Mouse (Mus musculus) erythroblast, embryonic 14.5 days (primary cell): ENCODE results near the gene Rcn1. TPM values are rescaled to one million over a fixed set of nuclear protein-coding genes. Genes with fewer than 3 reads are reported as not detected.

Source experiments
- H3K27me3 ChIP-seq: 2 replicates; pipeline ENCODE4 v1.6.1; 2012; ENCODE audit warnings: inconsistent platforms; ENCODE audit not compliant: control insufficient read depth
- H3K36me3 ChIP-seq: 2 replicates; pipeline ENCODE4 v1.6.1; 2012; ENCODE audit warnings: mild to moderate bottlenecking, inconsistent platforms; ENCODE audit not compliant: control insufficient read depth
- H3K4me1 ChIP-seq: 2 replicates; pipeline ENCODE4 v1.6.1; 2012; ENCODE audit warnings: inconsistent platforms; ENCODE audit not compliant: control insufficient read depth
- H3K4me3 ChIP-seq: replicated peaks from 2 replicates; pipeline ENCODE3; 2012; ENCODE audit warnings: moderate library complexity, mild to moderate bottlenecking, inconsistent platforms
- H3K9me3 ChIP-seq: 2 replicates; pipeline ENCODE4 v1.6.1; 2012; ENCODE audit warnings: low read length, inconsistent platforms, mixed read lengths; ENCODE audit not compliant: control insufficient read depth
- GATA1 ChIP-seq: IDR thresholded peaks from 2 replicates; pipeline ENCODE4 v1.6.1; 2012; ENCODE audit warnings: low read length, inconsistent platforms, mixed read lengths
- TAL1 ChIP-seq: IDR thresholded peaks from 3 replicates; pipeline ENCODE4 v1.6.1; 2012; ENCODE audit warnings: low read length, inconsistent platforms, mixed read lengths
- polyA plus RNA-seq: library from polyadenylated mRNA; stranded (reverse); fragments of >175 nt; gene quantifications from 2 replicates; pipeline ENCODE4 v1.2.3, GENCODE M21; 2012

Gene Rcn1
- polyA plus RNA-seq, 1 experiment, result 0.12 TPM

DNA sequence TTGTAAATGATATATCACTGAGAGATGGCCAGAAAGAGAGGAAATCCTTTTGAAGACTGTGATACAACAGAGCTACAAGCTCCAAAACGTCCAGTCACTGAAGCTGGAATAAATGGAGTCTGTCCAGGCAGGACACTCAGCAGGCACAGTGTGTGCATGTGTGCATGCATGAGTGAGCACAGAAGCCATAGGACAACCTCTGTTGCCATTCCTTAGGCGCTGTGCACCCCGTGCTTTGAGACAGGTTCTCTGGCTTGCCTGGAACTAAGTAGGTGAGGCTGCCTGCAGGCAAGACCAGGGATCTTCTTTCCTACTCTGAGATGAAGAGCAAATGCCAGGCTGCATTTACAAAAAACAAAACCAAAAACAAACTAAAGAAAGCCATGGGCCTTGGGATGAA lies 14.1 kb downstream of the Rcn1 start:
- Histone ChIP-seq H3K4me3 (no peak overlapping the region), H3K36me3 (peaks cover 35% of the 10 kb centered on the region), H3K27me3 (no peaks in the 10 kb centered on the region), H3K9me3 (no peaks in the 10 kb centered on the region), H3K4me1 (peaks cover 8% of the 10 kb centered on the region)
- TF ChIP-seq GATA1 (no peak), TAL1 (no peak)

DNA sequence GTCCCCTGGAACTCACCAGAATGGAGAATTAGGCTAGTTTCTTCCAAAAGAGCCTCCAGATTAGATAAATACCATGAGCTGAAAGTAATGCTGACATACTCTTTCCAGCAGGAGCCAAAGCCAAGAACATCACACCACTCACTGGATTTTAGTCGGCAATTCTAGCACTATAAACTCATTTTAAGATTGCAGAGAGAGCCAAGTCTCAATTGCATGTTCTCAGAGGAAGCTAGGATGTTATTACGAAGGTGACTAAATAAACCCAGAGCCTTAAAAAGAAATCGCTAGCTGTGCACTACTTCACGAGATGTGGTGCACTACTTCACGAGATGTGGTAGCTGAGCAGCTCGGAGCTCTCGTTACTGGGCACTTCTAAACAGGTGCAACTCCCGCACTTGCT lies 16.1 kb downstream of the Rcn1 start:
- no peak for TF ChIP-seq GATA1
- TF ChIP-seq TAL1, result no peak
- no peaks in the 10 kb centered on the region for H3K9me3 ChIP-seq
- H3K4me3 ChIP-seq, result no peak overlapping the region
- no peaks in the 10 kb centered on the region for H3K27me3 ChIP-seq
- peaks cover 16% of the 10 kb centered on the region for H3K4me1 ChIP-seq
- peaks cover 23% of the 10 kb centered on the region for H3K36me3 ChIP-seq

DNA sequence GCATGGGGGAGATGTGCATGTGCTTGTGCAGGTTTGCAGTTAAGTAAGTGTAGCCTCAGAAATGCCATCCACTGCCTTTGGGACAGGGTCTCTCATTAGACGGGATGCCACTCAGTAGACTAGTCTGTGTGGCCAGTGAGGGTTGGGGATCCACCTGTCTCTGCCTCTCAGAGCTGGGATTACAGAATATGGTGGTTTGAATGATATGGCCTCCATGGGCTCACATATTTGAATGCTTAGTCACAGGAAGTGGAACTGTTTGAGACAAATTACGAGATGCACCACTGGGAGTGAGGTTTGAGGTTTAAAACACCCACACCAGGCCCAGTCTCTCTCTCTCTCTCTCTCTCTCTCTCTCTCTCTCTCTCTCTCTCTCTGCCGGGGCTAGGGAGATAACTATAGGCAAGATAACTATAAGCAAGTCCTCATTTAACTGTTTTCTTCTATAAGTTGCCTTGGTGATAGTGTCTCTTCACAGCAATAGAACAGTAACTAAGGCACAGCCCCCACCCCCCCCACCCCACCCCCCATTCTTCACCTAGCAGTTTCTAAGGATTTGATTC lies 18.3 kb downstream of the Rcn1 start:
- no peaks in the 10 kb centered on the region for H3K27me3 ChIP-seq
- H3K4me3 ChIP-seq, result no peak overlapping the region
- H3K4me1 ChIP-seq, result peaks cover 16% of the 10 kb centered on the region
- no peaks in the 10 kb centered on the region for H3K9me3 ChIP-seq
- no peak for TF ChIP-seq GATA1
- TF ChIP-seq TAL1, result no peak
- H3K36me3 ChIP-seq, result peaks cover 5% of the 10 kb centered on the region

DNA sequence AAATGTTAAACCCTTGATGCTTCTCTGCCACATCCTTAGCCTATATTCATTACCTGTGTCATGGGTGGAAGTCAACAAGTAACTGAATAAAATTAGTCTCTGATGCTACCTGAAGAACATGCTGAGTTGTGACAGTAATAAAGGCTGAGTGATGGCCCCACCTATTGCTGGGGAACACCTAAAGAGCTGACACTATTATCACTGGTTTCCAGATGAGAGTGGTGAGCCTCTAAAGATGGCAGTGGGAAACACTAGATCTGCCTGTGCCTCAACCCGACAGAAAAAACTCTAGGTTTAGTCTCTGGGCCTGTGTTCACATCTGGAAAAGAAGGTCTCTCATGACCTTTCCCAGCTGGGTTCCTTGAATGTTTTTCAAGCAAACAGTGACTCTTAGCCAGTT lies 19.4 kb downstream of the Rcn1 start:
- H3K36me3 ChIP-seq, result no peaks in the 10 kb centered on the region; the same call in 1 of the 2 replicates
- H3K9me3 ChIP-seq, result no peaks in the 10 kb centered on the region
- no peak overlapping the region for H3K4me3 ChIP-seq
- no peaks in the 10 kb centered on the region for H3K27me3 ChIP-seq
- TF ChIP-seq TAL1 (no peak), GATA1 (no peak)
- H3K4me1 ChIP-seq, result peaks cover 16% of the 10 kb centered on the region

- H3K4me3 ChIP-seq, result no peak overlapping the region
- no peak for TF ChIP-seq TAL1
- no peak for TF ChIP-seq GATA1
- no peaks in the 10 kb centered on the region for H3K9me3 ChIP-seq
- no peaks in the 10 kb centered on the region for H3K36me3 ChIP-seq
- peaks cover 8% of the 10 kb centered on the region for H3K27me3 ChIP-seq
- peaks cover 12% of the 10 kb centered on the region for H3K4me1 ChIP-seq
Measured at GRCm38 (mm10) chr2:105375705-105376104, 23.4 kb downstream of the Rcn1 start.

DNA sequence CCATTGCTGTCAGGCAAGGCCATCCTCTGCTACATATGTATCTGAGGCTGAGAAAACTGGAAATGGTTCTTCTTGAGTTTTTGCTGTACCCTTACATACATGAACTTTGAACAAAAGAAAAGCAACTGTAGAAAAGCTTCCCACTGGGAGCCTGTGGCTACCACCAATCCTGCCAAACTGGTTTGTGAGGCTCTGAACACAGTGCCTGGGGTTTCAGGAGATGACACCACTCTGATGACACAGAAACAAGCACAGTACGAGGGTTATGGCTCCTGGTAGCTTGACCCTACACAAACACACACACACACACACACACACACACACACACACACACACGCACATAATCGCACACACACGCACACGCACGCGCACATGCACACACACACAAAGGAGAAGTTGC lies 23.9 kb downstream of the Rcn1 start:
- no peaks in the 10 kb centered on the region for H3K36me3 ChIP-seq
- peaks cover 12% of the 10 kb centered on the region for H3K27me3 ChIP-seq
- peaks cover 10% of the 10 kb centered on the region for H3K4me1 ChIP-seq
- no peak for TF ChIP-seq GATA1
- no peak for TF ChIP-seq TAL1
- H3K4me3 ChIP-seq, result no peak overlapping the region
- H3K9me3 ChIP-seq, result no peaks in the 10 kb centered on the region

DNA sequence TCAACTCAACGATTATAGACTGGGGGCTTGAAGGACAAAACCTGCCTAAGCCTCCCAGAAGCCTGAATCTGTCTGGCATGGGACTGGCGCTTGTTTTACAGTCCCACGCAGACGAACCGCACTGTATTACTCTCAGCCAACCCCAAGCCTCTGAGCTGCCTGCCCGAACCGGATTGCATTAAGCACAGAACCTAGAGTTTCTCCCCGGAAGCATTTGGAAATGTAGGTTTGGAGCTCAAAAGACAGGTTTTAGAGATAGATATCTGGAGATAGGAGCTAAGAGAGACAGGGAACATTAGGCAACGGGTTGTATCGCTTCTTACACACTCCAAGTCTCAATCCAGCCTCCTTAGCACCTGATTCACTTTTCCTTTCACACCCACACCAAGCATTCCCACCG lies 25.5 kb downstream of the Rcn1 start:
- peaks cover 2% of the 10 kb centered on the region; the same call in 1 of the 2 replicates for H3K4me1 ChIP-seq
- no peak for TF ChIP-seq GATA1
- no peak for TF ChIP-seq TAL1
- H3K4me3 ChIP-seq, result no peak overlapping the region
- H3K36me3 ChIP-seq, result no peaks in the 10 kb centered on the region
- no peaks in the 10 kb centered on the region for H3K9me3 ChIP-seq
- peaks cover 17% of the 10 kb centered on the region for H3K27me3 ChIP-seq

DNA sequence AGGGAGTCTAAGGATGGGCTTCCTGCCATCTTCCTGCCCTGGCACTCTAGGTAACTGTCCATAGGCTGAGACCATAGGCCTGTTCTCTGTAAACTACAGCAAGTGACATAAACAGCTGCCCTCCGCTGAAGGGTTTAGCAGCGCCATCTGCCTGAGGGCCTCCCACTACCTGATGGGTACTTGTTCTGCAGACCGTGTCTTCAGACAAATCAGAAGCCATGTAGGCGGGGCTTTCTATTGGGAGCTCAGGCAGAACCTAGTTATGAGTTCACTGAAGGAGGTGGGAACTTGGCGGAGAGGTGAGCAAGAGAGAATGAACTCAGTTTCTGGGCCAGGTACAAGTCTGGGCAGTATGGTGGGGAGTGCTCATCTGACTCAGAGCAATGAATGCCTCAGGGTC lies 26.4 kb downstream of the Rcn1 start:
- Histone ChIP-seq H3K4me3 (no peak overlapping the region), H3K27me3 (peaks cover 17% of the 10 kb centered on the region), H3K4me1 (no peaks in the 10 kb centered on the region), H3K36me3 (no peaks in the 10 kb centered on the region), H3K9me3 (no peaks in the 10 kb centered on the region)
- no peak for TF ChIP-seq GATA1
- TF ChIP-seq TAL1, result no peak

GRCm38 (mm10) chr2:105372156-105372555 lies 27.0 kb downstream of the Rcn1 start:
- H3K27me3 ChIP-seq, result peaks cover 17% of the 10 kb centered on the region
- no peaks in the 10 kb centered on the region for H3K36me3 ChIP-seq
- no peaks in the 10 kb centered on the region for H3K9me3 ChIP-seq
- TF ChIP-seq TAL1 (no peak), GATA1 (no peak)
- H3K4me1 ChIP-seq, result no peaks in the 10 kb centered on the region
- H3K4me3 ChIP-seq, result no peak overlapping the region

DNA sequence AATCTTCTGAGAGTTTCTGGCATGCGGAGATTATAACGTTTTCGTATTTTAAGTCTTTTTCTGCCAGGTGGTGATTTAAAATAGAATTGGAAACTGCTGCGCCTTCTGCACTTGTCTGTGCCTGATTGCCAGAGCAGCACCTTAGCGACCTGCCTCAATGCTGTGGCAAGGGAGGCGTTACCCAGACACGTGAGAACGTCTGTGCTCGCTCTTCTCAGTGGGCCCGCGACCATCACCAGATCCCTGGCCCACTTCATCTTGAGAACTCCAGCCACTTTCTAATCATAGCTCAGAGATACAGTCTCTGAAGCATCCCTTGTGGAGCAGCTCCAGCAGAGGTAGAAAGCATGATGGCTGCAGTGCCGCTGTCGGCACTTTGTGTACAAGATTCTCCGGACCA lies 28.4 kb downstream of the Rcn1 start:
- no peak for TF ChIP-seq TAL1
- no peak for TF ChIP-seq GATA1
- no peaks in the 10 kb centered on the region for H3K4me1 ChIP-seq
- H3K27me3 ChIP-seq, result peaks cover 17% of the 10 kb centered on the region
- no peak overlapping the region for H3K4me3 ChIP-seq
- no peaks in the 10 kb centered on the region for H3K36me3 ChIP-seq
- no peaks in the 10 kb centered on the region for H3K9me3 ChIP-seq
